Mouse (Mus musculus): ENCODE data around the gene Nudcd3. TPM values are rescaled to one million over a fixed set of nuclear protein-coding genes. Genes with fewer than 3 reads are reported as not detected.

Gene Nudcd3
- polyA plus RNA-seq (2015; fragmentation: Nextera tagmentation; extraction: Ambion mirVana), result 17.2 and 20.0 TPM in 2 replicates

DNA sequence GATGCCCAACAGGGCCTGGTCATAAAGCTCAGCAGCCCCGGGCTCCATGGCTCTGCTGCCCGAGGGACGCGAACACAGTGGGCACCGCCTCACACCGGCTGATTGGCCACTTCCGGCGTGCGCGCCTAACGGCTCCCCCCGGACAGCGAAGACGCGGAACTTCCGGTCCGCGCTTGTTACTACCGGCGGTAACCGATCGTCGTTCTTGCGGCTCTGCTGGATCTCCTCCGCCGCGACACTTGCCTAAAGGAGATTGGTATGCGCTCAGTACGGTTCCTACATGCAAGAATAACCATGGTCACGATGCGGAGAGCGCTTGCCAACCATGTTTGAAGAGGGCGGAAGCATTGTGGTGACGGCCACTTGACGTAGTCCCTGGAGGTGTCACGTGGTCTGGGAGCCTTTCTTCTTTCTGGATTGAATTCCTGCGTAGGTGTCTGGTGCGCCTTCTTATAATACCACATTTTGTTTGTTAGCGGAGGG lies at the start of gene Nudcd3:
Gene Nudcd3 (minus strand): TSS at position 329 of the 483 bp plus-strand sequence.
- H3K27ac ChIP-seq (ENCODE audit: low read depth, low read length), result peak within 1 kb of the TSS; percentile 94
- peak within 1 kb of the TSS; percentile 74 for H3K9ac ChIP-seq (ENCODE audit: low read depth, low read length)
- H3K36me3 ChIP-seq (ENCODE audit: control insufficient read depth, insufficient read depth), result no peaks in the 10 kb centered on the region
- H3K9me3 ChIP-seq (ENCODE audit: control insufficient read depth), result no peaks in the 10 kb centered on the region
- under 1% methylated on average over 39 of the region's 39 CpGs for WGBS
- no peaks in the 10 kb centered on the region for H3K4me1 ChIP-seq (replicated peaks; ENCODE audit: control insufficient read depth, insufficient read depth, low read length)
- H3K4me3 ChIP-seq (ENCODE audit: low read depth, low read length), result peak within 1 kb of the TSS; percentile 93
- H3K27me3 ChIP-seq (replicated peaks; ENCODE audit: control insufficient read depth, insufficient read depth, low read length), result no peaks in the 10 kb centered on the region
- H3K4me2 ChIP-seq (replicated peaks; ENCODE audit: low read depth), result peak within 1 kb of the TSS; percentile 95
- peak; percentile 96 for ATAC-seq
- TF ChIP-seq CTCF (IDR thresholded peaks at IDR 0.05; ENCODE audit: low read depth), result no peak

DNA sequence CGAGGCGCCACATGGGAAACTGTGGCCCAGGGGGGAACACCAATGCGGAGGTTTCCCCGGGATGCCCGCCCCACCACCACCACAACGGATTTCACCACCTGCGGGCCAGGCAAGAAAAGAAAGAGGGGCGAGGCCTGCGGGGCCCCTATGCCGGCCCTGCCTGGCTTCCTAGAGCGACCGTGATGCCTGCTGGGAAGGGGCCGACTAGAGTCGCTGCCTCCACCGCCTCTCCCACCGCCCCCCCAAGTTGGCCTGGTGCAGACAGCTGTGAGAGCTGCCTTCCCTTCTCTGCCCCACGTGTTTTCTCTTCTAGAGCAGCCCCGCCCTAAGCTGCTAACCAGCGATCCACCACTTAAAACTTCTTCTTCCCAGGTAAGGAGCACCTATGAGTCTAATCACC lies 44.5 kb upstream of the Nudcd3 start:
- H3K4me1 ChIP-seq (replicated peaks; ENCODE audit: control insufficient read depth, insufficient read depth, low read length), result no peaks in the 10 kb centered on the region
- TF ChIP-seq CTCF (IDR thresholded peaks at IDR 0.05; ENCODE audit: low read depth), result no peak
- H3K27ac ChIP-seq (ENCODE audit: low read depth, low read length), result no peak overlapping the region
- ATAC-seq, result no peak
- no peak overlapping the region for H3K9ac ChIP-seq (ENCODE audit: low read depth, low read length)
- H3K4me2 ChIP-seq (replicated peaks; ENCODE audit: low read depth), result no peak overlapping the region
- no peaks in the 10 kb centered on the region for H3K27me3 ChIP-seq (replicated peaks; ENCODE audit: control insufficient read depth, insufficient read depth, low read length)
- 53% methylated on average over 19 of the region's 19 CpGs for WGBS
- H3K4me3 ChIP-seq (ENCODE audit: low read depth, low read length), result no peak overlapping the region
- H3K9me3 ChIP-seq (ENCODE audit: control insufficient read depth), result no peaks in the 10 kb centered on the region
- no peaks in the 10 kb centered on the region for H3K36me3 ChIP-seq (ENCODE audit: control insufficient read depth, insufficient read depth)

DNA sequence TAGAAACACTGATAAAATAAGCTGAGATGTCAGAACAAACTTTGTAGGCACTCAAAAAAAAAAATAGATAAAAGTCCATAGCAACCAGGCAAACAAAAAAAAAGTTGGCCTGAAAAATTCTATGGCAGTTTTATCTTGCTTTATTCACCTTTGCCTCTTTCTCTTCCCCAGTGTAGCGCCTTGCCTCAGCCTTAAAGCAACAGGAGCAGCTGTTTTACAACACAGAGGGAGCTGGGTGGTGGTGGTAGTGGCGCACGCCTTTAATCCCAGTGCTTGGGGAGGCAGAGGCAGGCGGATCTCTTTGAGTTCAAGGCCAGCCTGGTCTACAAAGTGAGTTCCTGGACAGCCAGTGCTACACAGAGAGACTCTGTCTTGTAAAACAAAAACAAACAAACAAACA lies 32.8 kb upstream of the Nudcd3 start:
- H3K9ac ChIP-seq (ENCODE audit: low read depth, low read length), result no peak overlapping the region
- peak; percentile 67 for ATAC-seq
- H3K4me1 ChIP-seq (replicated peaks; ENCODE audit: control insufficient read depth, insufficient read depth, low read length), result 0 out of 2 replicates have a peak, but pooled peaks cover 5% of the 10 kb centered on the region
- H3K36me3 ChIP-seq (ENCODE audit: control insufficient read depth, insufficient read depth), result no peaks in the 10 kb centered on the region
- no peak overlapping the region for H3K4me3 ChIP-seq (ENCODE audit: low read depth, low read length)
- WGBS, result 42% methylated on average over 4 of the region's 4 CpGs
- no peak overlapping the region for H3K4me2 ChIP-seq (replicated peaks; ENCODE audit: low read depth)
- no peak overlapping the region for H3K27ac ChIP-seq (ENCODE audit: low read depth, low read length)
- no peaks in the 10 kb centered on the region for H3K9me3 ChIP-seq (ENCODE audit: control insufficient read depth)
- H3K27me3 ChIP-seq (replicated peaks; ENCODE audit: control insufficient read depth, insufficient read depth, low read length), result no peaks in the 10 kb centered on the region
- no peak for TF ChIP-seq CTCF (IDR thresholded peaks at IDR 0.05; ENCODE audit: low read depth)

DNA sequence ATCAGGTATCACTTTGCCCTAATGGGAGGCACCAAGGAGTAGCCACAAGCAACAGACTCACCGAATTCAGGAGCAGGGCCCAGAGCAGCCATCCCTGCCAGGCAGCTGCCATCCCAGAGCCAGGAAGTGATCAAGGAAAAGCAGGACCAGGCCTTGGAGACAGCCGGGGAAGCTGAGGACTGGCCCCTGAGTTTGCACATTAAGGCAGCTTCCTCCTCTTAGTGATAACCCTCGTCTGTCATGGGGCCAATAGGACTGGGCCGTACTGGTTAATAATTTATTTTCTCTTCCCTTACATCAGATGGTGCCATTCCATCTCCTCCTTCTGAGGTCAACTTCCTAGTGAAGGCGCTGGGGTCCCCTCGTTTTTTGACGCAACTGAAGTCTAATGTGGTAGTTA lies 29.8 kb upstream of the Nudcd3 start, which contains the start of gene Npc1l1:
Gene Npc1l1 (minus strand): TSS at position 132 of the 400 bp plus-strand sequence.
- ATAC-seq, result peak; percentile 81
- Histone ChIP-seq H3K4me3 (ENCODE audit: low read depth, low read length) (peak within 1 kb of the TSS; percentile 41), H3K27ac (ENCODE audit: low read depth, low read length) (peak within 1 kb of the TSS; percentile 80), H3K27me3 (replicated peaks; ENCODE audit: control insufficient read depth, insufficient read depth, low read length) (no peaks in the 10 kb centered on the region), H3K36me3 (ENCODE audit: control insufficient read depth, insufficient read depth) (peaks cover 2% of the 10 kb centered on the region; the same call in 1 of the 2 replicates), H3K9ac (ENCODE audit: low read depth, low read length) (no peak within 1 kb of the TSS), H3K4me2 (replicated peaks; ENCODE audit: low read depth) (peak within 1 kb of the TSS; percentile 72), H3K4me1 (replicated peaks; ENCODE audit: control insufficient read depth, insufficient read depth, low read length) (0 out of 2 replicates have a peak, but pooled peaks cover 5% of the 10 kb centered on the region), H3K9me3 (ENCODE audit: control insufficient read depth) (no peaks in the 10 kb centered on the region)
- 45% methylated on average over 7 of the region's 7 CpGs for WGBS
- no peak for TF ChIP-seq CTCF (IDR thresholded peaks at IDR 0.05; ENCODE audit: low read depth)

DNA sequence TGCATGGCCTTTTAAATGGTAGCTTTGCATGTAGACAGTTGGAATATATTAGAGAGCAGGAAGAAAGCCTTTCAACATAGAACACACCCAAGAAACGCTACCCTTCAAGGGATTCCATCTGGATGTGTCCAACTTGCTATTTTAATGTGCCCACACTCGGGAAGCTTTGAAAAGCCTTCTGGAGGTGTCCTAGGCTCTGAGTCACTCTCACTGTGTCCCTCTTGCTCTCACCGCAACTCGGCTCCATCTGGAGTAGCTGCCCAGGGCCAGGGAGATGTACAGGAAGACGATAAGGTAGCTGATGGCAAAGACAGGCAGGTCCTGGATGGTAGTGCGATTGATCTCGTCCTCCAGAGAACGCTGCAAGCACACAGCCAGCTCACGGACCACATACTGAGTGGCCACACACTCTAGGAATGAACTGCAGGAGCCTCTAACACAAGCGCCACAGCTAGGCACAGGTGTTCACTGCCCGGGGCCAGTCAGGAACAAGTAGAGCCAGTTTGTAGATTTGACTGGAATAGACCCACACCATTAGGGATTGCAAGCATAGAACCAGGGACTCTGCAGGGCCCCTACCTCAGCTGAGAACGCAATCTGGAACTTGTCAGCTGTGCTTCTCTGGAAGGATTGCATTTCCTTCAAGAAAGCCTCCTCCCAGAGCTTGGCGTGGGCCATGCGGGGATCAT lies 24.5 kb upstream of the Nudcd3 start:
- H3K9ac ChIP-seq (ENCODE audit: low read depth, low read length), result no peak overlapping the region
- H3K4me3 ChIP-seq (ENCODE audit: low read depth, low read length), result no peak overlapping the region
- no peak for TF ChIP-seq CTCF (IDR thresholded peaks at IDR 0.05; ENCODE audit: low read depth)
- no peaks in the 10 kb centered on the region for H3K9me3 ChIP-seq (ENCODE audit: control insufficient read depth)
- H3K4me2 ChIP-seq (replicated peaks; ENCODE audit: low read depth), result peak overlapping the region; percentile 72; the same call in 1 of the 2 replicates
- ATAC-seq, result no peak
- no peaks in the 10 kb centered on the region for H3K27me3 ChIP-seq (replicated peaks; ENCODE audit: control insufficient read depth, insufficient read depth, low read length)
- no peak overlapping the region for H3K27ac ChIP-seq (ENCODE audit: low read depth, low read length)
- no peaks in the 10 kb centered on the region for H3K4me1 ChIP-seq (replicated peaks; ENCODE audit: control insufficient read depth, insufficient read depth, low read length)
- WGBS, result 77% methylated on average over 14 of the region's 14 CpGs
- peaks cover 28% of the 10 kb centered on the region for H3K36me3 ChIP-seq (ENCODE audit: control insufficient read depth, insufficient read depth)

DNA sequence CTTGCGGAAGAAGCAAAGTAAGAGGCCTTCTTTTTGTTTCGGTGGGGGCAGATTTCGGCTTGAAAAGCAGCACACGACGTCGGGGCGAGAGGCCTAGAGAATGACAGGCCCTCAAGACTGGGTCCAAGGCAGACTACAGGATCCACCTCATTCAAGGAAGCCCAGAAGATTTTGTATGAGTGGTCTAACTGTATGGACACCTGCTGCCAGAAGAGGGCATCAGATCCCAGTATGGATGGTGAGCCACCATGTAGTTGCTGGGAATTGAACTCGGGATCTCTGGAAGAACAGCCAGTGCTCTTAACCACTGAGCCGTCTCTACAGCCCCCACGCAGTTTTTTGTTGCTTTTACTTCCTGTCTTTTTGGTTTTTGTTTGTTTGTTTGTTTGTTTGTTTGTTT lies 22.0 kb upstream of the Nudcd3 start:
- no peak for ATAC-seq
- WGBS, result 93% methylated on average over 10 of the region's 10 CpGs
- Histone ChIP-seq H3K27me3 (replicated peaks; ENCODE audit: control insufficient read depth, insufficient read depth, low read length) (no peaks in the 10 kb centered on the region), H3K9ac (ENCODE audit: low read depth, low read length) (no peak overlapping the region), H3K36me3 (ENCODE audit: control insufficient read depth, insufficient read depth) (peaks cover 28% of the 10 kb centered on the region), H3K27ac (ENCODE audit: low read depth, low read length) (no peak overlapping the region), H3K4me2 (replicated peaks; ENCODE audit: low read depth) (no peak overlapping the region), H3K4me1 (replicated peaks; ENCODE audit: control insufficient read depth, insufficient read depth, low read length) (no peaks in the 10 kb centered on the region), H3K9me3 (ENCODE audit: control insufficient read depth) (no peaks in the 10 kb centered on the region), H3K4me3 (ENCODE audit: low read depth, low read length) (no peak overlapping the region)
- peak; percentile 52 for TF ChIP-seq CTCF (IDR thresholded peaks at IDR 0.05; ENCODE audit: low read depth)

Data from intestine, postnatal 0 days (tissue).